Mouse (Mus musculus): ENCODE results near the gene Acvrl1. TPM values are rescaled to one million over a fixed set of nuclear protein-coding genes. Genes with fewer than 3 reads are reported as not detected.
A peak's percentile ranks its signal among the peaks of the same experiment; 100 is the strongest.

Gene Acvrl1
- 6.5 and 6.7 TPM in 2 replicates for polyA plus RNA-seq (2015; fragmentation: Nextera tagmentation; extraction: Ambion mirVana)

GRCm38 (mm10) chr15:101128181-101129089, at the start of gene Acvrl1:
Gene Acvrl1, plus strand, starts transcription at chr15:101128522.
- Histone ChIP-seq H3K4me1 (peaks cover 9% of the 10 kb centered on the region), H3K4me2 (replicated peaks) (peak within 1 kb of the TSS; percentile 24), H3K9ac (replicated peaks) (no peak within 1 kb of the TSS; the same call in 1 of the 2 replicates), H3K27ac (replicated peaks) (no peak within 1 kb of the TSS), H3K36me3 (no peaks in the 10 kb centered on the region), H3K4me3 (peak within 1 kb of the TSS; percentile 16), H3K9me3 (no peaks in the 10 kb centered on the region), H3K27me3 (peaks cover 31% of the 10 kb centered on the region)
- WGBS: 4% methylated on average over 46 of the region's 46 CpGs
- ATAC-seq (replicated peaks): no peak

DNA sequence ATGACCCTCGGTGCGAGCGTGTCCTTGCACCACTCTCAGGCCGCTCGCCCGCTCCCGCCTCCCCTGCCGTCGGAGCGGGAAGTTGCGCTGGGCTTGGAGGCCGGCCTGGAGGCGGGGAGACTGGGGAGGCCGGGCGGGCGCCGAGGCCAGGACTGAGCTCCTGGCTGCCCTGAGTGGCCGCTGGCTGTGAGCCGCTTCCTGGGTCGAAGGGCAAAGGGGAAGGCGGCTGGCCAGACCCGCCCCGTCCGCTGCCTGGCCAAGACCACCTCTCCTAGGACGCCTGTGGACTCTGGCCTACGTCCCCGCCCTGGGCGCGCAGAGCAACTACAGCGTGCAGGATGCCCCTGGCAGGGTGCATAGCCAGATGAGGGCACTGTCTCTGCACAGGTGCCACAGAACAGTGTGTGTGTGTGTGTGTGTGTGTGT, 49.6 kb upstream of the Acvrl1 start:
- Histone ChIP-seq H3K27me3 (peaks cover 13% of the 10 kb centered on the region; the same call in 1 of the 2 replicates), H3K9ac (replicated peaks) (peak overlapping the region; percentile 49; the same call in 1 of the 2 replicates), H3K27ac (replicated peaks) (no peak overlapping the region), H3K4me1 (peaks cover 32% of the 10 kb centered on the region), H3K9me3 (no peaks in the 10 kb centered on the region), H3K4me2 (replicated peaks) (peak overlapping the region; percentile 81), H3K36me3 (no peaks in the 10 kb centered on the region), H3K4me3 (peak overlapping the region; percentile 49)
- peak; percentile 68 for ATAC-seq (replicated peaks)
- WGBS: 3% methylated on average over 30 of the region's 30 CpGs

GRCm38 (mm10) chr15:101080031-101080520, 48.2 kb upstream of the Acvrl1 start:
- no peak overlapping the region for H3K4me2 ChIP-seq (replicated peaks)
- no peaks in the 10 kb centered on the region for H3K9me3 ChIP-seq
- no peaks in the 10 kb centered on the region for H3K36me3 ChIP-seq
- peaks cover 32% of the 10 kb centered on the region for H3K4me1 ChIP-seq
- peaks cover 13% of the 10 kb centered on the region; the same call in 1 of the 2 replicates for H3K27me3 ChIP-seq
- ATAC-seq (replicated peaks): no peak
- H3K9ac ChIP-seq (replicated peaks): no peak overlapping the region
- 75% methylated on average over 9 of the region's 9 CpGs for WGBS
- no peak overlapping the region for H3K27ac ChIP-seq (replicated peaks)
- H3K4me3 ChIP-seq: no peak overlapping the region

- Histone ChIP-seq H3K4me3 (no peak overlapping the region), H3K9ac (replicated peaks) (no peak overlapping the region), H3K27ac (replicated peaks) (no peak overlapping the region), H3K27me3 (peaks cover 11% of the 10 kb centered on the region; the same call in 1 of the 2 replicates), H3K4me1 (peaks cover 29% of the 10 kb centered on the region), H3K4me2 (replicated peaks) (no peak overlapping the region), H3K36me3 (no peaks in the 10 kb centered on the region), H3K9me3 (no peaks in the 10 kb centered on the region)
- ATAC-seq (replicated peaks): no peak
- whole genome bisulfite sequencing: 86% methylated on average over 7 of the region's 7 CpGs
Measured at GRCm38 (mm10) chr15:101081035-101081548, 47.2 kb upstream of the Acvrl1 start.

GRCm38 (mm10) chr15:101082236-101082635, 46.1 kb upstream of the Acvrl1 start:
- Histone ChIP-seq H3K9ac (replicated peaks) (no peak overlapping the region), H3K36me3 (no peaks in the 10 kb centered on the region), H3K9me3 (no peaks in the 10 kb centered on the region), H3K4me1 (peaks cover 17% of the 10 kb centered on the region), H3K27me3 (peaks cover 8% of the 10 kb centered on the region; the same call in 1 of the 2 replicates), H3K4me3 (no peak overlapping the region), H3K27ac (replicated peaks) (no peak overlapping the region), H3K4me2 (replicated peaks) (no peak overlapping the region)
- no peak for ATAC-seq (replicated peaks)
- 64% methylated on average over 4 of the region's 4 CpGs for WGBS

DNA sequence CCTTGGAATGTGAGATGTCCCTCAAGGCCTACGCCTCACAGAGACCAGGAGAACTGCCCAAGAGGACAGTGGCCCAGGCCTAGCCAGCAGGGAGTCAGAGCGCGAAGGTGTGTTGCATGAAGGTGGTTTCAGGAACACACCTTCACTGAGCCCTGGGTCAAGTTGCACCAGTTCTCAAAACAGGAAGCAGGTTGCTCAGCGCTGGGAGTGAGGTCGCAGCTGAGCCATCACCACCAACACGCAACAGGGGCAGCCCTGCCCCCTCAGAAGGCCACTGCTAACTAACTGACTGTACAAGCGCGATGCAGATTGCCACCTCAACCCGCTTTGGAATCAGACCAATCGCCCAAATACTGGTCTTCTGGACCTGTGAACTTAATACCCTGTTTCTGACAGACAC, 43.8 kb upstream of the Acvrl1 start:
- Histone ChIP-seq H3K4me1 (0 out of 2 replicates have a peak, but pooled peaks cover 2% of the 10 kb centered on the region), H3K9ac (replicated peaks) (no peak overlapping the region), H3K27me3 (no peaks in the 10 kb centered on the region), H3K36me3 (no peaks in the 10 kb centered on the region), H3K9me3 (no peaks in the 10 kb centered on the region), H3K4me3 (no peak overlapping the region), H3K4me2 (replicated peaks) (no peak overlapping the region), H3K27ac (replicated peaks) (no peak overlapping the region)
- 87% methylated on average over 10 of the region's 10 CpGs for WGBS
- no peak for ATAC-seq (replicated peaks)

- Histone ChIP-seq H3K27me3 (no peaks in the 10 kb centered on the region), H3K4me2 (replicated peaks) (no peak overlapping the region), H3K4me1 (0 out of 2 replicates have a peak, but pooled peaks cover 2% of the 10 kb centered on the region), H3K9me3 (no peaks in the 10 kb centered on the region), H3K4me3 (no peak overlapping the region), H3K27ac (replicated peaks) (no peak overlapping the region), H3K9ac (replicated peaks) (no peak overlapping the region), H3K36me3 (no peaks in the 10 kb centered on the region)
- 76% methylated on average over 9 of the region's 9 CpGs for WGBS
- ATAC-seq (replicated peaks): no peak
Measured at GRCm38 (mm10) chr15:101086451-101086850, 41.9 kb upstream of the Acvrl1 start.

- ATAC-seq (replicated peaks): no peak
- Histone ChIP-seq H3K9ac (replicated peaks) (no peak overlapping the region), H3K9me3 (no peaks in the 10 kb centered on the region), H3K4me3 (no peak overlapping the region), H3K4me2 (replicated peaks) (no peak overlapping the region), H3K4me1 (0 out of 2 replicates have a peak, but pooled peaks cover 2% of the 10 kb centered on the region), H3K27ac (replicated peaks) (no peak overlapping the region), H3K36me3 (no peaks in the 10 kb centered on the region), H3K27me3 (no peaks in the 10 kb centered on the region)
- 70% methylated on average over 3 of the region's 3 CpGs for WGBS
Measured at GRCm38 (mm10) chr15:101086956-101087355, 41.4 kb upstream of the Acvrl1 start.

- WGBS: 45% methylated on average over 4 of the region's 4 CpGs
- no peaks in the 10 kb centered on the region for H3K9me3 ChIP-seq
- H3K9ac ChIP-seq (replicated peaks): no peak overlapping the region
- no peak overlapping the region for H3K27ac ChIP-seq (replicated peaks)
- no peaks in the 10 kb centered on the region for H3K36me3 ChIP-seq
- no peak overlapping the region for H3K4me2 ChIP-seq (replicated peaks)
- H3K4me3 ChIP-seq: no peak overlapping the region
- peaks cover 13% of the 10 kb centered on the region for H3K4me1 ChIP-seq
- no peak for ATAC-seq (replicated peaks)
- H3K27me3 ChIP-seq: no peaks in the 10 kb centered on the region
Measured at GRCm38 (mm10) chr15:101088291-101088690, 40.0 kb upstream of the Acvrl1 start.

GRCm38 (mm10) chr15:101091551-101091950, 36.8 kb upstream of the Acvrl1 start:
- Histone ChIP-seq H3K9me3 (no peaks in the 10 kb centered on the region), H3K4me1 (peaks cover 16% of the 10 kb centered on the region), H3K4me3 (no peak overlapping the region), H3K27ac (replicated peaks) (no peak overlapping the region), H3K36me3 (no peaks in the 10 kb centered on the region), H3K9ac (replicated peaks) (no peak overlapping the region), H3K27me3 (no peaks in the 10 kb centered on the region), H3K4me2 (replicated peaks) (no peak overlapping the region)
- WGBS: 94% methylated on average over 8 of the region's 8 CpGs
- ATAC-seq (replicated peaks): no peak

DNA sequence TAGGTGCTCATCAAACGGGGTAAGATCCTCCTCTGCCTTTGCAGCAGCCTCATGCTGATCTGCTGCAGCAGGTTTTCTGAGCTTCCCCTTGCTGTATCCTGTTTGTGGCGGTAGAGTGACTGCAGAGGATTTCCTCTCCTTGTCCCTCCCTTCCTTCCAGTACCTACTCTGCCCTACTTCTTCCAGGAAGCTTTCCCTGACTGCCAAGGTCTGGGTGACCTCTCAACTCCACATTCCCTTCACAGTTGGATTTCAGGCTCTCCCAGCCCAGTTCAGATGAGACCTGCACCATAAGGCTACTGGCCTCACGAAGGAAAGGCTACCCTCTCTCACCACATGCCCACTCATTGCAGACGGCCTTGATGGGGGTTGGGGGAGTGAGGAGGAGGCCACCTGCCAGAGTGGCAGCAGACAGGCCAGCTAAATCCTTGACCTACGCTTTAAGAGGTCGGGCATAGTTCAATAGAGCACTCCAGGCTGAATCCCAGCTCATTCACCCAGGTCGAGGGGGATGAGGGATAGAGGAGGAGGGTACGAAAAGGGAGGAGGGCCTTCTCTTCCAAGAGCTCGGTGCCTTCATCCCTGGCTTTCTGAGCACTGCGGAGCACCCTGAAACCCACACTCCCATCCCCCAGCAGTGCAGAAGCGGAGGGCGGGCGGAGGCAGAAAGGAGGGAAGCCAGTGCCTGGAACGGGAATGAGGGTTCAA, 36.0 kb upstream of the Acvrl1 start:
- no peaks in the 10 kb centered on the region for H3K36me3 ChIP-seq
- whole genome bisulfite sequencing: 33% methylated on average over 14 of the region's 14 CpGs
- H3K4me3 ChIP-seq: 0 out of 2 replicates have a peak overlapping the region, but pooled peaks have one; percentile 7
- H3K27ac ChIP-seq (replicated peaks): 0 out of 2 replicates have a peak overlapping the region, but pooled peaks have one; percentile 28
- peak overlapping the region; percentile 31 for H3K4me2 ChIP-seq (replicated peaks)
- no peak; the same call in 1 of the 2 replicates for ATAC-seq (replicated peaks)
- no peaks in the 10 kb centered on the region for H3K27me3 ChIP-seq
- H3K4me1 ChIP-seq: peaks cover 16% of the 10 kb centered on the region
- peak overlapping the region; percentile 16; the same call in 1 of the 2 replicates for H3K9ac ChIP-seq (replicated peaks)
- no peaks in the 10 kb centered on the region for H3K9me3 ChIP-seq

Measured in forebrain, embryonic 15.5 days (tissue).